Mouse (Mus musculus): ENCODE results near the gene Exoc6b. TPM values are rescaled to one million over a fixed set of nuclear protein-coding genes. Genes with fewer than 3 reads are reported as not detected.
A peak's percentile ranks its signal among the peaks of the same experiment; 100 is the strongest.

Gene Exoc6b
- polyA plus RNA-seq, 1 experiment, result 235 TPM

DNA sequence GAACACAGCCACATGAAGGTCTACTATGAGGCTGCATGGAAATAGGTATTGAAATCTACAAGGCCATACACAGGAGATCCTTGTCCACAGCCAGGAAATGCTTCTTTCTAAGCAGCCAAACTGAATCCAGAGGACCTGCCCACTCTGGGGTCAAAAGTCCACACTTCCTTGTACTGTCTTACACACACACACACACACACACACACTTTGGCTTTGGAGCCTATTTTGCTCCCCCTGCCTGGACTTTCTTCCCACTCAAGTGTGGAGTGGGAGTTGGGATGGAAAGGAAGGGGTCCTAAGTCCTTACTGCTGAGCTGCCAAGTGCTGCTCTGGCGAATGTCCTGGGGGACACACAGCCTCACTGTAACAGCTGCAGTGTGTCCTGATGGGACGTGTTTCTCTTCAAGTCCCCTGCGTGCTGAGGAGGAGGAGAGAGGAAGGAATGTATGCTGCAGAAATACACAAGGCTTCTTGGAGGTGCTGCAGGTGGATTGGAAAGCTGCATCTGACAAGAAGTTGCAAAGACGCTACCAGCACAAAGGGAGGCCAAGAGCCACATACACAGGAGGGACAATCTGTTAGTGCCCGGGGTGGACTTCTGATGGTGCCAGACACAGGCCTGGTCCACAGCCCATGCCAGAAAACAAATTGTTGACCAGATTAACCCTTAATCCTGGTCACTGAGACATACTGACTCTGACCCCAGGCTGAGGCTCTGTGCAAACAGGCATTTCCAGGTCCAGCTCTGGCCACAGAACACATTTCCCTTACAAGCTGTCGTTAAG, 478.2 kb downstream of the Exoc6b start:
- Histone ChIP-seq H3K4me1 (ENCODE audit: control insufficient read depth, insufficient read depth, low read length) (peaks cover 24% of the 10 kb centered on the region), H3K4me3 (ENCODE audit: insufficient read depth, low read depth, low read length) (no peak overlapping the region), H3K27ac (ENCODE audit: insufficient read depth, low read depth, low read length) (no peak overlapping the region)
- TF ChIP-seq CTCF (IDR thresholded peaks at IDR 0.05; ENCODE audit: insufficient read depth, low read depth, low read length) (no peak), POLR2A (IDR thresholded peaks at IDR 0.05; ENCODE audit: insufficient read depth, low read depth, low read length) (no peak)
- 79% methylated on average over 6 of the region's 6 CpGs for WGBS

DNA sequence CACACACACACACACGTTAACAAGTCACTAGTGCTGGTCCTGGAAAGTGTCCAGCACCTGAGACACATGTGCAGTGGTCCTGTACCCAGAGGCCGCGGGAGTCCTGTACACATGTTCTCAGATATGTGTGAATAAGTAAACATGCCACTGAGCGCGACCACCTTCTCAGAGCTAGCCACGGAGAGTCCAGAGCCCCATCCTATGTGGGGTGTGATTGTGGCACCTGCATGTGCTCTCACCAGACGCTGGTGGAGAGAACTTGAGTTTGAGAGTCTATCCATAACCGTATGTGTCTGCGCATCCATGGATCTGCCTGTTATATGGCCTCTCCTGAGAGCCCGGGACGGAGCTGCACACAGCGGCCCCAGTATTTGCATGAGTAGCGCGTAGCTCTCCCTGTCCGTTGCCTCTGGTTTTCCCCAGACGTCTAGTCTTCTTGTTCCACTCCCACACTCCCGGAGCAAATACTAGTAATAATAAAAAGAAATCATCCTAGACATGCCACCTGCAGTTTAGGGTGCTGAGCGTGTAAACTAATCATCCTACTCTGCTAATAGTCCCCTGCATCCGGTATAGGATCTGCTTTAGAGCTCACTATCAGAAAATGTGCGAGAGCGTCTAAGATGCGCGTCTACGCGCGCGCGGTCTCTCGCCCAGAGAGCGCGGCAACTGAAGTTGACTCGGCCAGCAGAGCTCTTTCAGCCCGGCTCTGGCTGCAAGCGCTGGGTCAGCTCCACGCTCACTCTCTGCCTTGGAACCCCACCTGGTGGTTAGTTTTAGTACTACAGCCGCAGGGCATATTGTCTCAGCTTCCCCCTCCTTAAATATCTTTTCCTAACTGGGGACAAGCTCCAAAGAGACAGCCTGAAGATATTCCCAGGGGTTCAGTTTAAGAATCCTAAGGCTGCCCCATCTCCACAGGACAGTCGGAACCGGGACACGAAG, 479.3 kb downstream of the Exoc6b start:
- Histone ChIP-seq H3K27ac (ENCODE audit: insufficient read depth, low read depth, low read length) (no peak overlapping the region), H3K4me3 (ENCODE audit: insufficient read depth, low read depth, low read length) (no peak overlapping the region), H3K4me1 (ENCODE audit: control insufficient read depth, insufficient read depth, low read length) (peaks cover 34% of the 10 kb centered on the region)
- 3% methylated on average over 39 of the region's 39 CpGs for WGBS
- TF ChIP-seq POLR2A (IDR thresholded peaks at IDR 0.05; ENCODE audit: insufficient read depth, low read depth, low read length) (no peak), CTCF (IDR thresholded peaks at IDR 0.05; ENCODE audit: insufficient read depth, low read depth, low read length) (peak; percentile 93)

DNA sequence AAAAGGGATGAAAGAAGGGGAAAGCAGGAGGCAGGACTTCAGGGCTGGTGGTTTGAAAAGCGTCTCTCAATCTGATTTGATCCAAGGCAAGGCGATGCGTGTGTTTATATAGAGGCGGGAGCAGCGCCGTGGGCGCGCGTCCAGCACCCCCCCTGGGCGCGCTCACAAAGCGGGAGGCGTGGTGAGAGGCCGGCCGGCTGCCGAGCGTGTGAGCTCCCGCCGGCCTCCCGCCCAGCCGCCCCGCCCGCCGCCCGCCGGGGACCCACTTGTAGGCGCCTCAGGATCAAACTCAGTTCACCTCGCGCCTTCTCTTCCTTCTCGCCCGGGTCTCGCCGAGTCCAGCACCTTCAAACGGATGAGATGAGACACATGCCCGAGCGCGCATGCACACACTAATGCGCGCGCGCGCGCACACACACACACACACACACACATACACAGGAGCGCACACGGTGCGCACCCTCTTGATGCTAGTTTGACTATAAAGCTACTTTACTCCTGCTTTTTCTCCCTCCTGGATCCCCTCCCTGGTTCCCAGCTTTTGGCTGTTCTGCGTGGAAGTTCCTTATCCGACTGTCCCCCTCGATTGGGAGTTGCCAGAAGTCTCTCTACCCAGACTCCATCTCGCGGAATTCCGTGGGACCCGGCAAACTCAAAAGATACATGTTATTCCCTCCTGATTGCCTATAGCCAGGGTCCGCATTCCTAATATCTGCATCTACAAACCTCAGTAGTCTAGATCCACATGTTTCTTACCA, 480.2 kb downstream of the Exoc6b start:
- H3K27ac ChIP-seq (ENCODE audit: insufficient read depth, low read depth, low read length), result no peak overlapping the region
- H3K4me3 ChIP-seq (ENCODE audit: insufficient read depth, low read depth, low read length), result peak overlapping the region; percentile 35
- under 1% methylated on average over 54 of the region's 54 CpGs for WGBS
- TF ChIP-seq POLR2A (IDR thresholded peaks at IDR 0.05; ENCODE audit: insufficient read depth, low read depth, low read length) (no peak), CTCF (IDR thresholded peaks at IDR 0.05; ENCODE audit: insufficient read depth, low read depth, low read length) (no peak)
- peaks cover 44% of the 10 kb centered on the region for H3K4me1 ChIP-seq (ENCODE audit: control insufficient read depth, insufficient read depth, low read length)

DNA sequence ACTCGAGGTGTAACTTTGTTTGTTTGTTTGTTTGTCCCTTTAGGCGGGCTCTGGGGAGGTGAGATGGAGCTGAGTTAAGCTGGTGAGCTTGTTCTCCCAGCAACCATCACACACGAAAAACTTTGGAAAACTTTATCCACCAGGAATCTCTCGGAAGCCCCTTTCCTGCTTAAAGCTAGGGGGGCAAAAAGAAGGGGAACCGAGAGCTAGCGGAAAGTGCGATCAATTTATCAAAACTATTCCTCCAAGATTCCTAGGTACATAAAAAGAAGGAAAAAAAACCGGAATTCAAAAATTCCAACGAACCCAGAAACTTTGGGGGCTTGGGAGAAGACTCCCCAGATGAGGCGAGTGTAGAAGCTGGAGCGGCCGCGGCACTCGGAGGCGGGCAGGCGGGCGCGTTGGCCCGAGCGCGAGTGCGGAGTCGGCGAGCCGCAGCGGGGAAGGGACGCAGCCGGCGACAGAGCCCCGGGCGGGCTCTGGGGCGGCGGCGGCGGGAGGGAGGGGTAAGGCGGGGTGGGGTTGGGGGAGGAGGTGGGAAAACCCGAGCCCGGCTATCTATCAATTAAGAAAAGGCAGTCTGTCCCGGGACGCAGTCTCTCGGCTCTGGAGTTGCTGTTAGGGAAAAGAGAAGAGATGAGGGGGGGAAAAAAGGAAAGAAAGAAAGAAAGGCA, 481.0 kb downstream of the Exoc6b start:
- H3K4me1 ChIP-seq (ENCODE audit: control insufficient read depth, insufficient read depth, low read length), result peaks cover 51% of the 10 kb centered on the region
- H3K4me3 ChIP-seq (ENCODE audit: insufficient read depth, low read depth, low read length), result peak overlapping the region; percentile 35
- H3K27ac ChIP-seq (ENCODE audit: insufficient read depth, low read depth, low read length), result no peak overlapping the region
- WGBS, result under 1% methylated on average over 41 of the region's 41 CpGs
- no peak for TF ChIP-seq POLR2A (IDR thresholded peaks at IDR 0.05; ENCODE audit: insufficient read depth, low read depth, low read length)
- TF ChIP-seq CTCF (IDR thresholded peaks at IDR 0.05; ENCODE audit: insufficient read depth, low read depth, low read length), result no peak

DNA sequence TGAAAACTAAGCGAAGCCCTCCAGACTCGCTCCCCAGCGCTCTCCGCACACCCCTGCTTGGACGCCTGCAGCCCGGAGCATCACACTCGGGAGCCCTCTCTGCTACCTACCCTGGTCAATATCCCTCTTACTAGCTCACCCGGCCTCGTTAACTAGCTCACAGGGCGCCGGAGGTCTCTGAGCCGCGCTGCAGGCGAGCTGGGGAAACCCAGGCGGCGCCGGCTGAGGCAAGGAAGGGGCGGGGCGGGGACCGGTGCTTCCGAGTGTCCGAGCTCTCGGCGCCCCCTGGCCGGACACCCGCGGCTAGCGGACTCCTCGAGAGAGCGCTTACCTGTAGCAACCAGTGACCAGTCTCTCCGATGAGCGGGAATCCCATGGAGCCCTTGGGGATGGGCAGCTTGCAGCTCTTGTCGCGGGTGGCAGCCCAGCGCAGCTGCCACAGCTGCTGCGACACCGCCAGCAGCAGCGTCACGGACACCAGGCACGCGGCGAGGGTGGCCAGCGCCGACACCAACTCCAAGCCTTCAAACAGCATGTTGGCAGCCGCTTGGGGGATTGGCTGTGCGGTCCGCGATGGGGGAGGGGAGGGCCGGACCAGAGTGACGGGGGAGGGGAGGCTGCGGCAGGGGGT, 481.7 kb downstream of the Exoc6b start:
- WGBS, result under 1% methylated on average over 51 of the region's 51 CpGs
- H3K4me3 ChIP-seq (ENCODE audit: insufficient read depth, low read depth, low read length), result peak overlapping the region; percentile 25
- TF ChIP-seq CTCF (IDR thresholded peaks at IDR 0.05; ENCODE audit: insufficient read depth, low read depth, low read length) (no peak), POLR2A (IDR thresholded peaks at IDR 0.05; ENCODE audit: insufficient read depth, low read depth, low read length) (no peak)
- peaks cover 57% of the 10 kb centered on the region for H3K4me1 ChIP-seq (ENCODE audit: control insufficient read depth, insufficient read depth, low read length)
- no peak overlapping the region for H3K27ac ChIP-seq (ENCODE audit: insufficient read depth, low read depth, low read length)

DNA sequence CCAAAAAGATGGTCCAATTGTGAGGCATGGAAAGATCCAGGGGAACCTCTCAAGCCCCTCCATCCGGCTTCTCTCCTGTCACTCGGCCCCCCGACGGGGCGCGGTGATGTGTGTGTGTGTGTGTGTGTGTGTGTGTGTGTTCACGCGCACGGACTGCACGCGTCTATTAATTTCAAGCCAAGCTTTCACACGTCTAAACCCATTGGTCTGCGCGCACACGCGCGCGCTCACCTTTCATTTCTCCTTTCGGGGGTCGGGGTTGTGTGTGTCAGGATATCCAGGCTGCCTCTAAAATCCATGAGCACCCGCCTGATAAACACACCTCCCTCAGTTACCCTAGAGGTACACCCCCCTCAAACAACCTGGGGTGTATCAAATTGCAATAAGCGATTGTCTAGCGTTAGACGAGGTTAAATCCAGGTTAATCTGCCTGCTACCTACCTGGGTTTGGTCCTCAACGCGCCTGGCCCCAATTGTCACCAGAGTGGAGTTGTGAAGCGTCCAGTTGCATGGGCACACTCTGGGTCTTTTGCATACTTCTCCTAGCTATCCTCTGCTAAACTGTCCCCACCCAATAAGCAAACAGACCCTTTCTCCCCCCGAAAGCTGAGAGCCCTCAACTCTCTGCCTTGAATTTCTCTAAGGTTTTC, 482.6 kb downstream of the Exoc6b start:
- 3% methylated on average over 28 of the region's 28 CpGs for WGBS
- H3K27ac ChIP-seq (ENCODE audit: insufficient read depth, low read depth, low read length), result no peak overlapping the region
- peaks cover 57% of the 10 kb centered on the region for H3K4me1 ChIP-seq (ENCODE audit: control insufficient read depth, insufficient read depth, low read length)
- TF ChIP-seq POLR2A (IDR thresholded peaks at IDR 0.05; ENCODE audit: insufficient read depth, low read depth, low read length), result no peak
- no peak for TF ChIP-seq CTCF (IDR thresholded peaks at IDR 0.05; ENCODE audit: insufficient read depth, low read depth, low read length)
- no peak overlapping the region for H3K4me3 ChIP-seq (ENCODE audit: insufficient read depth, low read depth, low read length)

DNA sequence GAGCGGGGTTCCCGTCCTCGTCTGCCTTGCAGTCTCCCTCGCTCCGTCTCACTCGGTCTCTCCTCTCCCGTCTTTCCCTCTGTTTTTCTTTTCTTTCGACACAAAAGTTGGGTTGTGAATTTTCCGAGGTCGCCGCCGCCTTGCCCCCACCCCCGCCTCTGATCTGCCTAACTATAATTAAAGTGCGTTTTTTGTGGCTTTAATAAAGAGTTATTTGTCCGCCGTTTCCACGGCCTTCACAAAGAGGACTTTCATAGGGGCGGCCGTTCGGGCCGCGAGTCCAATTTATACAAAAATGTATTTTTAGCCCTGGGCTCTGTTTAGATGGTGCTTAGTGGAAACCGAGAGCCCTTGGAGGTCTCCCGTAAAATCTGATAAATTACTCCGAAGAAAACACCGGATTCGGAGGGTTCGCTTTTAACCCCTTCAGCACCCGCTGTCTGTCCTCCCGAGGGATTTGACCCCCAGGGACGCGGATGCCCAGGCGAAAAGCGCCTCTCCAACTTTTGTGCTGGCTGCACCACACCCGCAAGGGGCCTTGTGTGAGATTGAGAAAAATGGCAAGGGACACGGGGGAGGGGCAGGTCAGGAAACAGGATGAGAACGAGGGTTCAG, 483.5 kb downstream of the Exoc6b start:
- H3K4me1 ChIP-seq (ENCODE audit: control insufficient read depth, insufficient read depth, low read length), result peaks cover 57% of the 10 kb centered on the region
- under 1% methylated on average over 37 of the region's 37 CpGs for whole genome bisulfite sequencing

More for the DNA sequence above, 483.5 kb downstream of the Exoc6b start:
- Histone ChIP-seq H3K27ac (ENCODE audit: insufficient read depth, low read depth, low read length) (no peak overlapping the region), H3K4me3 (ENCODE audit: insufficient read depth, low read depth, low read length) (0 out of 2 replicates have a peak overlapping the region, but pooled peaks have one; percentile 2)
- TF ChIP-seq POLR2A (IDR thresholded peaks at IDR 0.05; ENCODE audit: insufficient read depth, low read depth, low read length) (no peak), CTCF (IDR thresholded peaks at IDR 0.05; ENCODE audit: insufficient read depth, low read depth, low read length) (no peak)

Data from olfactory bulb, adult 2 months (tissue).